Mouse (Mus musculus) kidney, postnatal 14 days (tissue): Measurements from ENCODE around the gene 4931428L18Rik.

Source experiments
- DNase-seq: peaks from one replicate; pipeline ENCODE4 v3.0.0; 2022; ENCODE audit warnings: mixed read lengths

The 4931428L18Rik gene

GRCm38 (mm10) chr1:31150546-31150945 lies 71.9 kb downstream of the 4931428L18Rik start:
- DNase-seq, result no peak

- DNase-seq, result peak; percentile 3
These were observed 72.8 kb downstream of the 4931428L18Rik start for GRCm38 (mm10) chr1:31149671-31150070.

- DNase-seq, result no peak
These were observed 78.9 kb downstream of the 4931428L18Rik start for GRCm38 (mm10) chr1:31143571-31143970.

- no peak for DNase-seq
These were observed 80.0 kb downstream of the 4931428L18Rik start for GRCm38 (mm10) chr1:31142288-31143094.

GRCm38 (mm10) chr1:31138387-31138786 lies 84.1 kb downstream of the 4931428L18Rik start:
- DNase-seq, result no peak

- peak; percentile 2 for DNase-seq
These were observed 109.0 kb downstream of the 4931428L18Rik start for GRCm38 (mm10) chr1:31113466-31113865.

- DNase-seq, result no peak
These were observed 114.5 kb downstream of the 4931428L18Rik start for GRCm38 (mm10) chr1:31107961-31108360.

- DNase-seq, result peak; percentile 13
These were observed 119.4 kb downstream of the 4931428L18Rik start for GRCm38 (mm10) chr1:31102863-31103657.

- no peak for DNase-seq
These were observed 120.2 kb downstream of the 4931428L18Rik start for GRCm38 (mm10) chr1:31102280-31102679.

GRCm38 (mm10) chr1:31097208-31097607 lies 125.3 kb downstream of the 4931428L18Rik start:
- DNase-seq, result no peak

GRCm38 (mm10) chr1:31096466-31096793 lies 126.1 kb downstream of the 4931428L18Rik start:
- no peak for DNase-seq

- no peak for DNase-seq
These were observed 126.6 kb downstream of the 4931428L18Rik start for GRCm38 (mm10) chr1:31095706-31096465.

GRCm38 (mm10) chr1:31094792-31095191 lies 127.7 kb downstream of the 4931428L18Rik start:
- DNase-seq, result no peak

- no peak for DNase-seq
These were observed 128.5 kb downstream of the 4931428L18Rik start for GRCm38 (mm10) chr1:31093939-31094338.

GRCm38 (mm10) chr1:31088686-31089085 lies 133.8 kb downstream of the 4931428L18Rik start:
- DNase-seq, result no peak

- DNase-seq, result no peak
These were observed 149.7 kb downstream of the 4931428L18Rik start for GRCm38 (mm10) chr1:31072523-31073370.

- no peak for DNase-seq
These were observed 151.3 kb downstream of the 4931428L18Rik start for GRCm38 (mm10) chr1:31071209-31071608.

- no peak for DNase-seq
These were observed 157.4 kb downstream of the 4931428L18Rik start for GRCm38 (mm10) chr1:31064817-31065740.

GRCm38 (mm10) chr1:31059806-31060205 lies 162.7 kb downstream of the 4931428L18Rik start:
- no peak for DNase-seq

GRCm38 (mm10) chr1:31058861-31059351 lies 163.6 kb downstream of the 4931428L18Rik start:
- no peak for DNase-seq

GRCm38 (mm10) chr1:31058196-31058595 lies 164.3 kb downstream of the 4931428L18Rik start:
- DNase-seq, result no peak
